Mouse (Mus musculus) thymus, adult 2 months (tissue): ENCODE data around the gene Gpr37. TPM values are rescaled to one million over a fixed set of nuclear protein-coding genes. Genes with fewer than 3 reads are reported as not detected.

Source experiments
- DNase-seq: peaks from one replicate; pipeline ENCODE4 v3.0.0; 2021
- H3K27ac ChIP-seq: fragments of 200-500 bp; 2 replicates; pipeline ENCODE4 v1.5.1; 2012; ENCODE audit warnings: low read length, control low read depth; ENCODE audit not compliant: control insufficient read depth, insufficient read depth
- H3K27me3 ChIP-seq: fragments of 200-500 bp; 2 replicates; pipeline ENCODE4 v1.6.1; 2012; ENCODE audit warnings: mild to moderate bottlenecking, low read length, moderate library complexity, mixed read lengths; ENCODE audit not compliant: control insufficient read depth, insufficient read depth
- H3K36me3 ChIP-seq: fragments of 200-500 bp; 2 replicates; pipeline ENCODE4 v1.6.1; 2012; ENCODE audit warnings: mild to moderate bottlenecking, low read length, moderate library complexity; ENCODE audit not compliant: control insufficient read depth, insufficient read depth
- H3K4me1 ChIP-seq: fragments of 200-500 bp; replicated peaks from 2 replicates; pipeline ENCODE4 v1.6.1; 2012; ENCODE audit warnings: low read length; ENCODE audit not compliant: control insufficient read depth, insufficient read depth
- H3K4me3 ChIP-seq: fragments of 200-500 bp; 2 replicates; pipeline ENCODE4 v1.5.1; 2012; ENCODE audit warnings: mild to moderate bottlenecking, low read length, control low read depth, moderate library complexity; ENCODE audit not compliant: control insufficient read depth, insufficient read depth
- CTCF ChIP-seq: fragments of 200-500 bp; IDR thresholded peaks from 2 replicates; pipeline ENCODE4 v1.5.1; 2012; ENCODE audit warnings: mild to moderate bottlenecking, control low read depth, low read length, moderate library complexity, borderline replicate concordance; ENCODE audit not compliant: control insufficient read depth, poor library complexity, insufficient read depth; ENCODE audit errors: extremely low read depth
- POLR2A ChIP-seq: fragments of 200-500 bp; IDR thresholded peaks from 2 replicates; pipeline ENCODE4 v1.6.1; 2012; ENCODE audit warnings: mild to moderate bottlenecking, low read length, control low read depth, moderate library complexity; ENCODE audit not compliant: control insufficient read depth, poor library complexity, insufficient read depth; ENCODE audit errors: extremely low read depth
- WGBS: fragments of 180-500 bp; shearing (Covaris S2); methylation state at CpG from one replicate; pipeline ENCODE4 v1.1.7; 2018; 5-methylcytosine and 5-hydroxymethylcytosine counted together
- polyA plus RNA-seq: library from polyadenylated mRNA; depleted of rRNA; stranded (reverse); fragments of >200 nt; gene quantifications from 2 replicates; pipeline ENCODE4 v1.2.3, GENCODE M21; 2012

Gene Gpr37
- polyA plus RNA-seq, 1 experiment: 0.05 TPM

- H3K36me3 ChIP-seq: no peaks in the 10 kb centered on the region
- 3% methylated on average over 43 of the region's 43 CpGs for WGBS
- H3K4me1 ChIP-seq: no peaks in the 10 kb centered on the region
- no peak overlapping the region for H3K4me3 ChIP-seq
- TF ChIP-seq CTCF (no peak), POLR2A (no peak)
- H3K27ac ChIP-seq: no peak overlapping the region
- no peaks in the 10 kb centered on the region; the same call in 1 of the 2 replicates for H3K27me3 ChIP-seq
- no peak for DNase-seq
Measured at GRCm38 (mm10) chr6:25689520-25690283, 827 bp downstream of the Gpr37 start.

GRCm38 (mm10) chr6:25688927-25689519 lies 1.5 kb downstream of the Gpr37 start:
- no peak overlapping the region for H3K27ac ChIP-seq
- no peaks in the 10 kb centered on the region for H3K36me3 ChIP-seq
- no peaks in the 10 kb centered on the region for H3K4me1 ChIP-seq
- WGBS: 8% methylated on average over 25 of the region's 25 CpGs
- H3K27me3 ChIP-seq: no peaks in the 10 kb centered on the region; the same call in 1 of the 2 replicates
- H3K4me3 ChIP-seq: no peak overlapping the region
- no peak for DNase-seq
- no peak for TF ChIP-seq CTCF
- TF ChIP-seq POLR2A: no peak

- WGBS: 68% methylated on average over 3 of the region's 3 CpGs
- DNase-seq: no peak
Measured at GRCm38 (mm10) chr6:25686760-25687200, 3.7 kb downstream of the Gpr37 start.

GRCm38 (mm10) chr6:25684391-25684790 lies 6.1 kb downstream of the Gpr37 start:
- no peaks in the 10 kb centered on the region for H3K4me1 ChIP-seq
- no peaks in the 10 kb centered on the region; the same call in 1 of the 2 replicates for H3K27me3 ChIP-seq
- TF ChIP-seq POLR2A (no peak), CTCF (no peak)
- 80% methylated on average over 2 of the region's 2 CpGs for WGBS
- no peak overlapping the region for H3K4me3 ChIP-seq
- H3K27ac ChIP-seq: no peak overlapping the region
- H3K36me3 ChIP-seq: no peaks in the 10 kb centered on the region
- DNase-seq: no peak

More at GRCm38 (mm10) chr6:25686760-25687200, 3.7 kb downstream of the Gpr37 start:
- H3K27me3 ChIP-seq: no peaks in the 10 kb centered on the region; the same call in 1 of the 2 replicates
- H3K36me3 ChIP-seq: no peaks in the 10 kb centered on the region
- no peak overlapping the region for H3K27ac ChIP-seq
- H3K4me1 ChIP-seq: no peaks in the 10 kb centered on the region
- TF ChIP-seq POLR2A (no peak), CTCF (no peak)
- H3K4me3 ChIP-seq: no peak overlapping the region

- H3K4me3 ChIP-seq: no peak overlapping the region
- no peak for TF ChIP-seq CTCF
- TF ChIP-seq POLR2A: no peak
- H3K27me3 ChIP-seq: no peaks in the 10 kb centered on the region
- 99% methylated on average over 4 of the region's 4 CpGs for WGBS
- no peaks in the 10 kb centered on the region for H3K4me1 ChIP-seq
- H3K27ac ChIP-seq: no peak overlapping the region
- H3K36me3 ChIP-seq: no peaks in the 10 kb centered on the region
- DNase-seq: no peak
Measured at GRCm38 (mm10) chr6:25675111-25675510, 15.4 kb downstream of the Gpr37 start.

GRCm38 (mm10) chr6:25673801-25674200 lies 16.7 kb downstream of the Gpr37 start:
- DNase-seq: no peak
- no peak overlapping the region for H3K27ac ChIP-seq
- H3K27me3 ChIP-seq: no peaks in the 10 kb centered on the region
- TF ChIP-seq POLR2A: no peak
- no peak for TF ChIP-seq CTCF
- 76% methylated on average over 3 of the region's 3 CpGs for WGBS
- no peak overlapping the region for H3K4me3 ChIP-seq
- H3K36me3 ChIP-seq: no peaks in the 10 kb centered on the region
- H3K4me1 ChIP-seq: no peaks in the 10 kb centered on the region

DNA sequence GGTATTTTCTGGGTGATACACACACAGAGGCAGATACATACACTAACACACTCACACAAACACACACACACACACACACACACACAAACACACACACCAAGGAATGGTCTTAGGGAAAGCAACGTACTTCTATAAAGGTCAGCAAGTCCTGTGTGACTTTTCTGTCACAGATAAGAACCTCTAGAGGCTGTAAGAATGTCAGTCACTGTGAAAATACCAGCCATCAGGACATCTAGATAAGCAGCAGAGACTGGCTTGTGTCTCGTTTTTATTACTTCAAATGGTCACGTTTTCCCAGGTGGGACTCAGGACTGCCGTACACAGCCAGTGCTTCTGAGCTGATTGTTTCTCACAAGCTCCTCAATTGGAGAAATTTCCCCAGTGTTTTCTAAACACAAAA lies 20.4 kb downstream of the Gpr37 start:
- H3K36me3 ChIP-seq: no peaks in the 10 kb centered on the region
- no peaks in the 10 kb centered on the region for H3K27me3 ChIP-seq
- no peak for TF ChIP-seq POLR2A
- no peak for TF ChIP-seq CTCF
- 50% methylated on average over 4 of the region's 4 CpGs for WGBS
- no peaks in the 10 kb centered on the region for H3K4me1 ChIP-seq
- no peak overlapping the region for H3K27ac ChIP-seq
- no peak for DNase-seq
- no peak overlapping the region for H3K4me3 ChIP-seq
